Mouse (Mus musculus): Measurements from ENCODE around the gene Sox10. TPM values are rescaled to one million over a fixed set of nuclear protein-coding genes. Genes with fewer than 3 reads are reported as not detected.
A peak's percentile ranks its signal among the peaks of the same experiment; 100 is the strongest.

The Sox10 gene
- 1 to 10 TPM; 1.0 to 1.3 TPM for total RNA-seq (2021)
- long read RNA-seq, experiment 1, partial matches to known transcripts = 0 of 1 reads
- long read RNA-seq, experiment 1, other reads (novel, unspliced or antisense) = 0 of 1 reads
- long read RNA-seq, experiment 2, partial matches to known transcripts = 1 of 4 reads
- long read RNA-seq, experiment 2, other reads (novel, unspliced or antisense) = 0 of 4 reads

- no peak for DNase-seq (ENCODE audit: low spot score)
These were observed at the start of gene Sox10 for GRCm38 (mm10) chr15:79165140-79165539. Sox10 (minus strand) TSS chr15:79165240.

- no peak for DNase-seq (ENCODE audit: low spot score)
These were observed 48.6 kb upstream of the Sox10 start for GRCm38 (mm10) chr15:79213591-79213990.

GRCm38 (mm10) chr15:79212750-79213446 is 47.9 kb upstream of the Sox10 start:
- DNase-seq (ENCODE audit: low spot score) = no peak

GRCm38 (mm10) chr15:79210357-79210756 is 45.3 kb upstream of the Sox10 start:
- DNase-seq (ENCODE audit: low spot score) = no peak

DNA sequence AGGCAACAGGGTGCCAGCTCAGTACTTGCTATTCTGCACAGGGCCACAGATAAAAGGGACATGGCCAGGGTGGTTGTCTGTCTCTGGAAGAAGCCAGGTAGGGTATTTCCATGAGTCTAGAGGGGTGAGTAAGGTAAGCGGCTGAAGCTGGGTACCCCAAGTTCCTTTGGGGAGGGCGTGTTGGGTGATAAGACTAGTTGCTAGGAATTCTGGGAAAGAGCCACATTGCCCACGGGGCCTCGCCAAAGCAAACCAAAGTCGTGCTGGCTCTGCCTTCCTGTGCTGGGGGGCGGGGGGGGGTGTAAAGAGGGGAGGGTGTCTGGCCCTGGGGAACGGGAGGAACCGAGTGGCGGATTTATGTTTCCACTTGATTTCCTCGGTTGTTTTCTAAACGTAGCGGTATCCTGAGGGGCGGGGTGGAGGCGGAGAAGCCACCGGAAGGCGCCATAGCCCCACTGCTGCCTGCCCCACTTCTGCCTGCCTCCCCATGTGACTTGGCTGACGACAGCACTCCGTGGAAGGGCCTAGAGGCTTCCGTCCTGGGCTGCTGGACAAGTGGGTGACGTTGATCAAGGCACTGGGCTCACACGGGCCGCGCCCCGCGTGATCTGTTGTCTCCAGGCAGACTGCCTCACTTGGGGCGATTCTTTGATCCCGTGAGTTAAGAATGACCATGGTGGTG is 43.9 kb upstream of the Sox10 start:
- DNase-seq (ENCODE audit: low spot score) = peak; percentile 54

DNA sequence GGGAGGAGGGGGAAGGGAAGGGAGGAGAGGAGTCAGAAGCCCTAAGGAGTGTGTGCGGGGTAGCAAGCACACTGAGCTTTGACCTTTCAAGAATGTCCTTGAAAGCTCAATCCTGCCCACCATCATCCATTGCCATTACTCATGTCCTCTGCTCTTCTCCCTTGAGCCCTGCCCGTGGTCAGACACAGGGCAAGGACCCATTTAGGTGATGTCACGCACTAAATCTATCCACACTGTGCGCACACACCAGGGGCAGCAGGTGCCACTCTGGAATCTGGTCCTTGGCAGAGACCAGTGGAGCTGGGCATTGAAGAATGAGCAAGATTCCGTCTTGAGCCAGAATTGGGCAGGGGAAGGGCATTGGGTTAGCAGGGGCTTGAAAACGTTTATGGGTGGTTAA is 43.2 kb upstream of the Sox10 start:
- peak; percentile 74 for DNase-seq (ENCODE audit: low spot score)

DNA sequence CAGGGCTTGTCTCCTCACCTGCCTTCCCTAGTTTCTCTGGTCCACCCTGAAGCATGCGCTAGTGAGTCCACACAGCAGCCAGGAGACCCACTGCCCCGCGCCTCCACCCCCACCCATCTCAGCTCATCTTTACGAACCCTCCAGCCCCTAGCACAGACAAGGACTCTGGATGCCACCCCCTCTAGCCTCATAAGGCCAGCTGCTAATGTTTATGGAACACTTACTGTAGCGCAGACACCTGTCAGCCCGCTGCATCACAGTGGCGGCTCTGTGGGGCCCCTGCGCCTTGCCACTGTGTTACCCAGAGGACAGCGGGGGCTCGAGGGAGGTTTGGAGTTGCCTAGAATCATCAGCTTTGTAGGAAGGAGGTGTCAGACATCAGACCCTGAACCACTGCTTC is 37.5 kb upstream of the Sox10 start:
- DNase-seq (ENCODE audit: low spot score) = no peak

DNA sequence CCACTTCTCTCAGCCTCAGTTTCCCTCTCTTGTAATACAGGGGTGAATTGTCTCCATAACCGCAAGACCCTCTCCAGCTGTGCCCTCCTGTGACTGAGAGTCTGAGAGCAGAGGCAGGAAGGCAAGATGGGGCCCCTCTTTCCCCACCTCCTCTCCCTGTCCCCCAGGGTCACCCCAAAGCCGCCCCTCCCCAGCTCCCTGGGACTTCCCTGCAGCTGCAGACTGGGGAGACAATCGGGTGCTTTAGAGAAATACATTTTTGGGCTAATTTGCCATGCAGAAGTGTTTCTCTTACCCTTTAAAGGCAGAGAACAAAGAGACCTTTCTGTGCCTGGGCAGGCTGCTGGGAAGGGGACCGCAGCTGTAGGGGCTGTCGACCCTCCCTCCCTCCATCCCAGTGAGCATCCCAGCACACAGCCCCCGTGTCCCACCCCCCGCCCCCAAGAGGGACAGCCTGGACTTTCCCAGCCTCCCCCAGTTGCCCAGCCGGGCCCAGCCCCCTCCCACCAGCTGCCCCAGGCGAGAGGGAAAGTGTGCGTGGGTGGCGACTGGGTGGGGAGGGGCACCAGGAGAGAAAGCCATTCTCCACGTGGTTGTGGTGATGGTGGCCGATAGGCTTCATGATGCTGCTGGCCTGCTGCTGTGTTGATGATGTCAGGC is 36.6 kb upstream of the Sox10 start:
- DNase-seq (ENCODE audit: low spot score) = no peak

DNA sequence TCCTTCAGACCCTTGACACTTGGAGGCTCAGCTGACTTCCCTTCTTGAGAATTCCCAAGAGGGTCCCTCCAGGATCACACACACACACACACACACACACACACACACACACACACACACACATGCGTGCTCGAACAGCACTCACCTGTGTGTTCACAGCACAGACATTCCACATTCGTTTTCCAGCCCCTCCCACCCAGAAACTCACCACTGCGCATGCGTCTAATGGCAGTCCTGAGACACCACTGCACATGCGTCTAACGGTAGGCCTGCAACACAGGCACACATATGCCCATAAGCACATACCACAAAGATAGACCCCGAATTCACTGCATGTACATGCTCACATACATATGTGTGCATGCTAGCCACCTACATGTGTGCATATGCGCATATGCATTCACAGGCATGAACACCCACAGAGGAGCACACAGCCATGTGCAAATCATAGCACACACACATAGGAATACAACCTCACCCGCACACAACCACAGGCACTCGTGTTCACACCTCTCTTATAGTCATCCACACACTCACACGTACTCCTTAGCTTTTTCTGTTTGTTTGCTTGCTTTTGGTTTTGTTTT is 34.4 kb upstream of the Sox10 start:
- DNase-seq (ENCODE audit: low spot score) = no peak

- peak; percentile 39 for DNase-seq (ENCODE audit: low spot score)
These were observed 30.5 kb upstream of the Sox10 start for GRCm38 (mm10) chr15:79195492-79195891.

- DNase-seq (ENCODE audit: low spot score) = no peak
These were observed 29.9 kb upstream of the Sox10 start for GRCm38 (mm10) chr15:79194946-79195345.

- DNase-seq (ENCODE audit: low spot score) = no peak
These were observed 29.0 kb upstream of the Sox10 start for GRCm38 (mm10) chr15:79194048-79194447.

GRCm38 (mm10) chr15:79192885-79193845 is 28.1 kb upstream of the Sox10 start:
- no peak for DNase-seq (ENCODE audit: low spot score)

- DNase-seq (ENCODE audit: low spot score) = no peak
These were observed 27.4 kb upstream of the Sox10 start for GRCm38 (mm10) chr15:79192450-79192849.

- no peak for DNase-seq (ENCODE audit: low spot score)
These were observed 26.4 kb upstream of the Sox10 start for GRCm38 (mm10) chr15:79191426-79191825.

- no peak for DNase-seq (ENCODE audit: low spot score)
These were observed 22.8 kb upstream of the Sox10 start for GRCm38 (mm10) chr15:79187819-79188218.

GRCm38 (mm10) chr15:79185213-79185612 is 20.2 kb upstream of the Sox10 start:
- no peak for DNase-seq (ENCODE audit: low spot score)

- DNase-seq (ENCODE audit: low spot score) = no peak
These were observed 11.9 kb upstream of the Sox10 start for GRCm38 (mm10) chr15:79176905-79177304.

- DNase-seq (ENCODE audit: low spot score) = no peak
These were observed 1.7 kb upstream of the Sox10 start for GRCm38 (mm10) chr15:79166712-79167111.

GRCm38 (mm10) chr15:79164251-79164650 is 789 bp downstream of the Sox10 start:
- DNase-seq (ENCODE audit: low spot score) = no peak

DNA sequence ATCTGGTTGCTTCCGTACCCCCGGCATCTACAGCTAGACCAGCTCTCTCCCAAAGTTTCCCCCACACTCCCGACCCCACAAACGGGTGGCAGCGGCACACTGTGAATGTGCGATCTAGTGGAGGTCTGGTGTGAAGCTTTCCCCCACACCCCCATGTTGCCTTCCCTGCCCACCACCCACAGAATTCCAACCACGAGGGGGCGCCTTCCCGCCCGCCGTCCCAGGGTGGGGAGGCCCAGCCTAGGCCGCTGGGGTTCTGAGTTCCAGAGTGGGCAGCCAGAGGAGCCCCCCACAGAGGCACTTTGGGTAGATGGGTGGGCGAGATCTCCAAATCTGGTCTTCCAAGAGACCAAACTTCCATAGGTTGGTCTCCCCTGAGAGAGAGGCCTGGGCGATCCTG is 2.2 kb downstream of the Sox10 start:
- no peak for DNase-seq (ENCODE audit: low spot score)

All from gastrocnemius, adult 18-20 months (tissue).